Mouse (Mus musculus) stomach, postnatal 0 days (tissue): ENCODE data around the gene Tnr. TPM values are rescaled to one million over a fixed set of nuclear protein-coding genes. Genes with fewer than 3 reads are reported as not detected.

Experiments used
- ATAC-seq: fragments of 200-750 bp; cut with Nextera tagmentation; 2 replicates; pipeline ENCODE4 v1.8.0; 2017; ENCODE audit not compliant: low FRiP score, low TSS enrichment
- DNase-seq: peaks from one replicate; pipeline ENCODE4 v3.0.0-alpha.2; 2016; ENCODE audit warnings: low spot score
- H3K27ac ChIP-seq: fragments of 300-500 bp; sonication (generic); replicated peaks from 2 replicates; pipeline ENCODE4 v1.5.1; 2014; ENCODE audit warnings: mild to moderate bottlenecking, control low read depth
- H3K27me3 ChIP-seq: fragments of 300-500 bp; sonication (generic); 2 replicates; pipeline ENCODE4 v1.6.1; 2014; ENCODE audit warnings: low read length; ENCODE audit not compliant: control insufficient read depth, insufficient read depth
- H3K36me3 ChIP-seq: fragments of 300-500 bp; sonication (generic); 2 replicates; pipeline ENCODE4 v1.6.1; 2014; ENCODE audit warnings: low read length, mixed read lengths; ENCODE audit not compliant: control insufficient read depth, insufficient read depth
- H3K4me1 ChIP-seq: fragments of 300-500 bp; sonication (generic); replicated peaks from 2 replicates; pipeline ENCODE4 v1.6.1; 2014; ENCODE audit warnings: antibody characterized with exemption; ENCODE audit not compliant: control insufficient read depth, insufficient read depth
- H3K4me2 ChIP-seq: fragments of 300-500 bp; sonication (generic); replicated peaks from 2 replicates; pipeline ENCODE4 v1.6.1; 2014; ENCODE audit warnings: low read depth, mild to moderate bottlenecking, control low read depth, moderate library complexity
- H3K4me3 ChIP-seq: fragments of 300-500 bp; sonication (generic); 2 replicates; pipeline ENCODE4 v1.5.1; 2014; ENCODE audit warnings: low read depth, low read length, control low read depth
- H3K9ac ChIP-seq: fragments of 300-500 bp; sonication (generic); 2 replicates; pipeline ENCODE4 v1.6.1; 2014; ENCODE audit warnings: mild to moderate bottlenecking, low read length, control low read depth, mixed read lengths
- H3K9me3 ChIP-seq: fragments of 300-500 bp; sonication (generic); 2 replicates; pipeline ENCODE4 v1.6.1; 2016; ENCODE audit warnings: low read length; ENCODE audit not compliant: control insufficient read depth
- CTCF ChIP-seq: IDR thresholded peaks from 2 replicates; pipeline ENCODE4 v1.5.1; 2016; ENCODE audit warnings: antibody characterized with exemption, low read depth, mild to moderate bottlenecking, moderate library complexity
- EP300 ChIP-seq: optimal IDR thresholded peaks from 2 replicates; pipeline ENCODE3; 2016; ENCODE audit warnings: antibody characterized with exemption
- WGBS: fragments of 180-500 bp; shearing (Covaris S2); extraction: QIAGEN DNeasy Blood & Tissue Kit; methylation state at CpG from one replicate; pipeline ENCODE4 v1.1.7; 2014; 5-methylcytosine and 5-hydroxymethylcytosine counted together
- polyA plus RNA-seq: library from polyadenylated mRNA; unstranded; fragments of >200 nt; fragmentation: Nextera tagmentation; extraction: Ambion mirVana; gene quantifications from 2 replicates; pipeline ENCODE4 v1.2.1, GENCODE M21; 2015

Tnr gene
- polyA plus RNA-seq, 1 experiment from 2014 or later, result 0.10 TPM

DNA sequence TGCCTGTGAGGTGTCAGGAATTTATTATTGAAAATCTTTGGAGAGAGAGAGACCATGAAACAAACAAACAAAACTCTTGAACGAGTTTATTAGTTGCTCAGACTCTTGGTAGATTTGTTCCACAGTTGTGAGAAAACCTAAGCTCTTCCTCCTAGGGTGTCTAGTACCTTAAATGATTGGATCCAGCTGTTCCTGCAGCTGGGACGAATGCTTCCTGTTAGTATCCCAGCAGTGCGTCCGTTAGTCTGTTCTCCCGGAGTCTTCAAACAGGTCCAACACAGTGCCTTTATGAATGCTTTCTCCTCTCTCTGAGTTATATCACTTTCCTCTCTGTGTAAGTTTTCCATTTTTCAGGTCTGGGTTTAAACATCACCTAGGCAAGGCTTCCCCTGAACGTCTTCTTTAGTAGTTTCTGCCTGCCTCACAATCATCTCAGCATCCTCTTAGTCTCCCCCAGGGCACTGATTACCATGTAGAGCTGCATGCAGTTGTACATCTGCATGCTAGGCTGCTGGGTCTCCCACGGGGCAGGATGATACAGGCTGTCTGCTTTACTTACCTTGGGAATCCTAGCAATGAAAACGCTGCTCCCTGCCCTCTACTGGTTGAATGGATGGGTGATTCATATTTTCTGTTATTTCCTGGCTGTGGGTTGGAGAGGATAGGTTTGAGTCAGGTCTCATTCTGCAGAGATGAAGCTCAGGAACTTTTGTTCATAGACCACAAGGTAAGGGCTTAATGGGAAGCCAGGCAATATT is 293.2 kb downstream of the Tnr start:
- Histone ChIP-seq H3K4me2 (no peak overlapping the region), H3K9ac (no peak overlapping the region), H3K4me1 (no peaks in the 10 kb centered on the region), H3K27ac (no peak overlapping the region), H3K27me3 (no peaks in the 10 kb centered on the region), H3K36me3 (no peaks in the 10 kb centered on the region), H3K9me3 (no peaks in the 10 kb centered on the region), H3K4me3 (no peak overlapping the region)
- 26% methylated on average over 8 of the region's 8 CpGs for WGBS
- no peak for DNase-seq
- TF ChIP-seq CTCF (peak; percentile 62), EP300 (no peak)
- no peak for ATAC-seq

DNA sequence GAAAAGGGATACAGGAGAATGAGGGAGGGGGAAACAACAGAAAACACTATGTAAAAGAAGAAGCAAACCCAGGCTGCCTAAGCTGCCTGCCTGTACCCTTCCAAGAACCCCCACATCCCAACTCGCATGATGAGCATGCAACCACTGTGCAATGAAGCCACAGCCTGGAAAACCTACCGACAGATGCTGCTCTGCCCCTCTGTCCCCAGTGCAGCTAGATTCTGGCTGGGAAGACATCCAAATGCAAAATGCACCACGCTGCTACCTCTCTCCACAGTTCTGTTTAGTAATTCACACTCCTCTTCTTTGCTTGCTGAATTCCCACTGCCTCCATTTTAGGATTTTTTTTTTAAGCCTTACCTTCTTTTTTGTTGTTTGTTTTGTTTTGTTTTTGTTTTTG is 295.9 kb downstream of the Tnr start:
- no peaks in the 10 kb centered on the region for H3K9me3 ChIP-seq
- no peaks in the 10 kb centered on the region for H3K4me1 ChIP-seq
- no peak overlapping the region for H3K27ac ChIP-seq
- H3K36me3 ChIP-seq, result no peaks in the 10 kb centered on the region
- TF ChIP-seq EP300 (no peak), CTCF (no peak)
- WGBS, result 36% methylated on average over 3 of the region's 3 CpGs
- no peak for ATAC-seq
- H3K4me3 ChIP-seq, result no peak overlapping the region
- no peak overlapping the region for H3K4me2 ChIP-seq
- no peak overlapping the region for H3K9ac ChIP-seq
- DNase-seq, result no peak
- no peaks in the 10 kb centered on the region for H3K27me3 ChIP-seq

DNA sequence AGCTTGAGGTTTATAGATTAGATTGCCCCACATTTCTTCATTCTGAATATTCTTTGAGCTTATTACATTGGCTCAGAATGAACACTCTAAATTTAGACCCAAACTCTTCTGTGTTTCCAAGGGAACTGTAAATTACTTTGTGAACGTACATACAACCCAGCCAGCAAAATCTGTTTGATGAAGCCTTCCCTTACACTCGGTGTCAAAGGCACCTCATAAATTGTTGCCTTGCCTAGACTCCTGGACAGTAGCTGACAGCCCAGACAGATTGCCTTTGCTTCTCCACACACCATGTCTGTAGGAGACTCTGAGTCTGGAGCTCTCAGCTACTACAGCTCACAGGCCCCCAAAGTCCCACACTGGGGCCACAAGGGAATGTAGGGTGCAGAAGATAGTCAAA is 298.8 kb downstream of the Tnr start:
- no peak for ATAC-seq
- no peak for DNase-seq
- H3K4me3 ChIP-seq, result no peak overlapping the region
- H3K9me3 ChIP-seq, result no peaks in the 10 kb centered on the region
- H3K27ac ChIP-seq, result no peak overlapping the region
- no peak overlapping the region for H3K4me2 ChIP-seq
- no peaks in the 10 kb centered on the region for H3K27me3 ChIP-seq
- 39% methylated on average over 2 of the region's 2 CpGs for WGBS
- TF ChIP-seq CTCF (no peak), EP300 (no peak)
- no peaks in the 10 kb centered on the region for H3K36me3 ChIP-seq
- H3K4me1 ChIP-seq, result no peaks in the 10 kb centered on the region
- no peak overlapping the region for H3K9ac ChIP-seq

DNA sequence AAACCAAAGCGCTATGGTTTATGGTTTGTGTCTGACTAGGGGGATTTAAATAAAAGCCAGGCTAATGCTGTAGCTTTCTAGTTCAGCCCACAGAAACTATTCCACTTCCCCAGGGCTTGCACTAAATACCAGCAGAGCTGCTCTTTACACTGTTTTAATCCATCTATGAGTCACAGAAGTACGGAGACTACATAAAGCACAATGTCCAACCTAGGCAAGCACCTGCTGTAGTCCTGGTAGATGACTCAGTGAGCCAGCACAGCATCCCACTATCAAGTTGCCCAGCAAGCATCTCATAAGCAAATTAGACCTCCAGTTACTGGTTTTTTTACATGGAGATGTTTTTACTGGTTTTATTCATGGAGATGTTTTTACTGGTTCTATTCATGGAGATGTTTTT is 305.0 kb downstream of the Tnr start:
- no peaks in the 10 kb centered on the region for H3K4me1 ChIP-seq
- no peak overlapping the region for H3K27ac ChIP-seq
- no peak overlapping the region for H3K9ac ChIP-seq
- ATAC-seq (no peak), DNase-seq (no peak)
- no peaks in the 10 kb centered on the region for H3K9me3 ChIP-seq
- H3K27me3 ChIP-seq, result no peaks in the 10 kb centered on the region
- WGBS, result 61% methylated on average over 2 of the region's 2 CpGs
- TF ChIP-seq CTCF, result no peak
- no peak for TF ChIP-seq EP300
- H3K4me2 ChIP-seq, result no peak overlapping the region
- H3K4me3 ChIP-seq, result no peak overlapping the region
- H3K36me3 ChIP-seq, result no peaks in the 10 kb centered on the region

DNA sequence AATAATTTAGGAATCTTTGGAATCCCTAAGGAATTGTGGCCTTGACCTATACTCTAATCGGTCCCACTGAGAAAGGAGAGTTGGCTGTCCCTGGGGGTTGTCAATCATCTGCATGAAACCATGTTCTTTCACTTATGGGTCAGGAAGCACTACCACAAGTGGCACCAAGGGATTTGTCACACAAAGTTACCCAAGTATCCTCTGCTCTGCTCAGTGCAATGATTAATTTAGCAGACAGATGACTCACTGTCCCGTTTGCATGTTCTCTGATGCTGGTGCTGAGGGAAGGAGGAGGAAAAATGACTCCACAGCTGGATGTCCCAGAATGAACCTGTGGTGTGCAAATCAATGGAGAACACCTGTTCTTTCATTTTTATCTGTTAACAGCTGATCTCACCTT is 309.6 kb downstream of the Tnr start:
- no peak for ATAC-seq
- Histone ChIP-seq H3K9me3 (no peaks in the 10 kb centered on the region), H3K4me2 (no peak overlapping the region), H3K4me1 (no peaks in the 10 kb centered on the region), H3K36me3 (no peaks in the 10 kb centered on the region), H3K27me3 (no peaks in the 10 kb centered on the region), H3K9ac (no peak overlapping the region), H3K27ac (no peak overlapping the region), H3K4me3 (no peak overlapping the region)
- no peak for TF ChIP-seq EP300
- no peak for DNase-seq
- 47% methylated on average over 2 of the region's 2 CpGs for WGBS

DNA sequence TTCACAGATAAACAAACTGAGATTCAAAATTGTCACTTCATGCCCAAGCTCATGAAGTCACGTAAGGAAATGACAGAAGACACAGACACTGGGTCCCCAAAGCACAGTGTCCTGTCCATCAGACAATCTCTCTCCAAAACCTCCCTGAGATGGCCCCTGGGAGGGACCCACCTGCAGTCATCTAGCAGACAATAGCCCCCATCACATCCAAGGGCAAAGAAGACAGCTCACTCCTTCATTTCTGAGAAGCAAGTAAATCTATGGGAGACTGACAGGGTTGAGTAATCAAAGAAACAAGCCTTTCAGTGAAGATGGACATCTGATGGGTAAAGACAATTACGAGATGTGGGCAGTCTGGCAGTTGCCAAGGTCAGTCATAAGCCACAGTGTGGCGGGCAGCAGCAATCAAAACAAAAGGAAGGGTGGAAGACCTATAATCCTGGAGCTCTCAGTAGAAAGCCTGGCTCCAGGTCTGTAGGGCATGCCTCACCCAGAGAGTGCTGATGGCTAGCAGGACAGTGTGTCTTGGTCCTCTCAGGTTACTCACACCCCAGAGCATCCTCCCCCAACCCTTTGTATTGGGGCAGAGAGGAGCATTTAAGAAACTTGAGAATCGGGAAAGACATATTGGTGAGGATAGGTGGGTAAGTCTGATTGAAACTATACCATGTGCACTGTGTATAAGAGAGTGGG is 310.2 kb downstream of the Tnr start:
- no peaks in the 10 kb centered on the region for H3K36me3 ChIP-seq
- H3K9ac ChIP-seq, result no peak overlapping the region
- WGBS, result 55% methylated on average over 4 of the region's 4 CpGs
- ATAC-seq, result no peak
- no peak overlapping the region for H3K4me2 ChIP-seq
- H3K27ac ChIP-seq, result no peak overlapping the region
- DNase-seq, result no peak
- H3K27me3 ChIP-seq, result no peaks in the 10 kb centered on the region
- no peaks in the 10 kb centered on the region for H3K9me3 ChIP-seq
- no peak for TF ChIP-seq CTCF
- TF ChIP-seq EP300, result no peak
- no peaks in the 10 kb centered on the region for H3K4me1 ChIP-seq
- H3K4me3 ChIP-seq, result no peak overlapping the region
